Mouse (Mus musculus) frontal cortex, adult (tissue): ENCODE measurements around the gene Gpr142.

Experiments used
- ATAC-seq: cut with Nextera tagmentation; 2 replicates; pipeline ENCODE4 v1.9.2; 2017; ENCODE audit warnings: mild to moderate bottlenecking, moderate library complexity, mixed read lengths; ENCODE audit not compliant: low TSS enrichment

The Gpr142 gene

DNA sequence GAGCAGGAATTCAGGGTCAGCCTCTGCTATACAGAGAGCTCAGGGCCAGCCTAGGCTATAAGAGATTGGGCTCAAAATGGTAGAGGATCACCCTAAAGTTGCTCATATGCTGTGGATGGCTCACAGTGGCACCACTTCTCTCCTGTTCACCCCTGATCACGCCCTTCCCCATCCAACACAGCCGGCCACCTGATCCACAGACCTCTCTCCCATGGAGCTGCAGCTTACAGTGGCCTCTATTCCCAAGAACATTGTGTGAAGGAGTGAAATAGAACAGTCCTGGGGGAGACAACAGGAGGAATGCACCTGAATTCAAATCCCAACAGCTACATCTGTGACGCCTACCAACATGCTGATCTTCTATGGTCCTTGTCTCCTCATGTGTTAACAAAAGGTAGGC lies at the start of gene Gpr142:
Gene Gpr142 (plus strand): TSS at position 301 of the 400 bp plus-strand sequence.
- no peak for ATAC-seq

DNA sequence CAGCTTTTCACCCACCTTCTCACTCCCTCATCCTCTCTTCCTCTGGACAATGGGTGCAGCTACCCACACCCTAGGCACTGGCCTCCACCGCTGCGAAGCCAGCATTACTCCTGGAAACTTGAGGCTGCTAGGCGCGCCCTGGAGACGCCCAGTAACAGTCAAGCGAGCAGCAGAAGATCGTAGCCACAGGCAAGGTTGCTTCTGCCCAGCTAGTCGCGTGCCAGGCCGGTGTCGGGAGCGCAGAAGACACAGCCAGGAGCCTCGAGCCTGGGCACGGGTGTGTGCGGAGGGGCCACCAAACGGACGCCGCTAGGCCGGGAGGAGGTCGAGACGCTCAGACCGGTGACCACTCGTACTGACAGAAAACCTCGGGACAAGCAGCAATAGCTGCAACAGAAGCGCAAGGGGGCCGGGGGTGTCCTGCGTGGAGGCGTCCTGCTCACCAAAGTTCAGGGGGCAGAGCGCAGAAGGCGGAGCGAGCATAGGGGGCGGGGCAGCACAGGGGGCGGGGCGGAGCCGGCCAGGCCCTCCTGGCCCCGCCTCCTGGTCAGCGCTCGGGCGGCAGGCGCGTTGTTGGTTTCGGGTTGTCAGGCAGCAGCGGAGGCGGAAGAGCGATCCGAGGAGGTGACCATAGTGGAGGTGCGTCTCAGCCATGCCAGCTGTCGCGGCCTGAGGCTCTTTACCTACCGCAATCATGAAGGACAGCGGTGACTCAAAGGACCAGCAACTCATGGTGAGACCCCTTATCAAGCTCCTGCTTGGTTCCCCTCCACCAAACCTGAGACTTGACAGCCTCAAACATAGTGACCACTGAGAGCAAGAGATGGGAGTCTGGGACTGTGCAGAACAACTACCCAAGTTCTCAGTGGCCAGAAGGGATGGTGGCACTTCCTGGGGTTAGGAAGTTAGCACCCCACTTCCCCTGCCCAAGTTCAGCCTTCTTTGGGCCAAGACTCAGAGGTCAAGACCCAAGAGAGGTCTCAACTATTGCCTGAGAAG lies 33.6 kb upstream of the Gpr142 start, which contains the start of gene Kif19a:
Gene Kif19a (plus strand): TSS at position 569 of the 999 bp plus-strand sequence.
- peak; percentile 62 for ATAC-seq

DNA sequence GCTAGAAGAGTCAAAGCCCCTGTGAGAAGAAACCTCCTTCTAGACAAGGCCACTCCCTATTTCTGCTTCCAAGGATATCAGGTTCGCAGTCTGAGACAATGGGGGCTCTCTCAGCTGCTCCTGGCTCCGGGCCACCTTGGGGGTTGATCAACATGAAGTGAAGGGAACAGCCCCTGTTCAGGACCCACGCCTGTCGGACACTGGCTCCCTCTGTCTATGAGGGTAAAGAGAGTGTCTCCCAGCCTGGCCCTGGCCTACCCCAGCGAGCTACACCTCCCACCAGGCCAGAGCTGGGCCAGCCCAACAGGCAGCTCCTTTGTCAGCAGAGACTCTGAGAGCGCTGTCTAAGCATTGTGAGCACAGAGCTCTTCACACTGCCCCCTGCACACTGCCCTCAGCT lies 28.8 kb upstream of the Gpr142 start:
- no peak for ATAC-seq

DNA sequence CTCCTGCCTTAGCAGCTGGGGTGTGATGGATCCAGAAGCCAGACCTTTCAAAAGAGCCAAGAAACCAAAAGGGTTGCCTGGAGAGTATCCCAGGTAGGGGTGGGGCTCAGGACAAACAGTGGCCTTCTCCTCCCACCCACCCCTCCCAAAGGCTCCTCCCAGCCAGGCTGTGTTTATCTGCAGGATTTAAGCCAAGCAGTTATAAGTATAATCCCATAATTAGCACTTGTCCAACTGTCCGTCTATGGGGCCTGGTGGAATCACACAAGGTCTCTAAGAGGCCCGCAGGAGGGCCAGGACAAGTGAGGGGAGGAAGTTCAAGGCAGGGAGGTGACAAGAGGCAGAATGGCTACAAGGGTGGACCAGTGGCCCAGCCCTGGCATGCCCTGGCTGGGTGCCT lies 26.8 kb upstream of the Gpr142 start:
- ATAC-seq, result no peak

DNA sequence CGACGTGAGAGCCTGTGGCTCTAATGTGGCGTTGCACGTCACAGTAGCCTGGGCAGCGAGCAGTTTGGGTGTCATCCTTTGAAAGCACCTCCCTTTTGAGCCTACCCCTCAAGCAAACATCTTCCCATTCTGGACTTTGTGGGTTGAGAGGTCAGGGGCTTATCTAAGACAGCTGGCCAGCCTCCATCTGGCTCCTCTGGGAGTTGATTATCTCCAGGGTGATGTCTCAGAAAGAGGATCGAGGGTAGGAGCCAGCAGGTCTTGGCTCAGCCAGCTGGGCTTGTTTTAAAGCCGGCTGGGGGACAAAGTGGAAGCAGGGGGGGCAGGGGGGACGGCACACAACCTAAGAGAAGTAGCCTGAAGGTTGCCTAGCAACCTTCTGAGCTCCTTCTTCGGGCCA lies 18.6 kb upstream of the Gpr142 start:
- ATAC-seq, result no peak

DNA sequence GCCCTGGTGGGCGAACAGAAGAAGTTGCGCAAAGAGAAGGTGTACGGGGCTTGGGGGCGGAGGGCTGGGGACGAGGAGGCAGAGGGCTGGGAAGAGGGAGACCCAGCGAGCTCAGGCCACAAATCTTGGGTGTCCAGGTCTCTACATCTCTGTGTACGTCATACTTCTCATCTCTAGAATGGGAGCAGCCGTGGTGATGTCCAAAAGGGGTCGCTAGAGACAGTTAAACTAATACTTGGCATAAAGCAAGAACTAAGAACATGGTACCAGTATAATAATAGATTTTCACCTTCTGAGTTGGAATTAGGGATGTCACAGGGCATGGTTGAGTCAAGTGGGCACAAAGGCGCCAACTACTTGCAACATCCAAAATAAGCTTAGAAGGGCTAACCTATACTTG lies 12.8 kb upstream of the Gpr142 start:
- ATAC-seq, result no peak

DNA sequence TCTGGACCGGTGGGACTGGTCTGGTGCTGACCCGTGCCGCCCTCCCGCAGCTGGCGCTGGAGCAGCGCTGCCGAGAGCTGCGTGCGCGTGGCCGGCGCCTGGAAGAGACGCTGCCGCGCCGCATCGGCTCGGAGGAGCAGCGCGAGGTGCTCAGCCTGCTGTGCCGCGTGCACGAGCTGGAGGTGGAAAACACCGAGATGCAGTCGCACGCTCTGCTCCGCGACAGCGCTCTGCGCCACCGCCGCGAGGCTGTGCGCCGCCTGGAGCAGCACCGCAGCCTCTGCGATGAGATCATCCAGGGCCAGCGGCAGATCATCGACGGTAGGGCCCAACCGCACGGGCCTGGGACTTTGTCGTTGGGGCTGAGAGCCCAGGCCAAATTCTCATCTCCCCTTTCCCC lies 12.4 kb upstream of the Gpr142 start:
- peak; percentile 87 for ATAC-seq

DNA sequence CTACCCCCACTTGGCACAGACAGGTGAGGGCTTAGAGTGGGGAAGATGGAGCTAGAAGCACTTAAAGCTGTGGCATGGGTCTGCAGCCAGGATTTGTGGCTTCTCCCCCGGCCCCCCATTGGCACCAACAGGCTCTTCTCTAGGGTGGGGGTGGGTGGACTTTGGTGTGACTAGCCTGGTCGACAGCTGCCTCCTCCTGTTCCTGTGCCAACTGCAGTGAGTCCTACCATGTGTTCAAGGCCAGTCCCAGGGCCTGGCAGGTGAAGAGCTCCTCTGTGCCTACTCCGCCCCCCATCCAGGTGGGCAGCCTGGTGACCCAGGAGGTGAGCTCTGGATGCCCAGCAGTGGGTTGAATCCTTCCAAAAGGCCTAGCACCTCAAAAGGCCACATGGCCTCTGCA lies 11.1 kb upstream of the Gpr142 start:
- ATAC-seq, result no peak

DNA sequence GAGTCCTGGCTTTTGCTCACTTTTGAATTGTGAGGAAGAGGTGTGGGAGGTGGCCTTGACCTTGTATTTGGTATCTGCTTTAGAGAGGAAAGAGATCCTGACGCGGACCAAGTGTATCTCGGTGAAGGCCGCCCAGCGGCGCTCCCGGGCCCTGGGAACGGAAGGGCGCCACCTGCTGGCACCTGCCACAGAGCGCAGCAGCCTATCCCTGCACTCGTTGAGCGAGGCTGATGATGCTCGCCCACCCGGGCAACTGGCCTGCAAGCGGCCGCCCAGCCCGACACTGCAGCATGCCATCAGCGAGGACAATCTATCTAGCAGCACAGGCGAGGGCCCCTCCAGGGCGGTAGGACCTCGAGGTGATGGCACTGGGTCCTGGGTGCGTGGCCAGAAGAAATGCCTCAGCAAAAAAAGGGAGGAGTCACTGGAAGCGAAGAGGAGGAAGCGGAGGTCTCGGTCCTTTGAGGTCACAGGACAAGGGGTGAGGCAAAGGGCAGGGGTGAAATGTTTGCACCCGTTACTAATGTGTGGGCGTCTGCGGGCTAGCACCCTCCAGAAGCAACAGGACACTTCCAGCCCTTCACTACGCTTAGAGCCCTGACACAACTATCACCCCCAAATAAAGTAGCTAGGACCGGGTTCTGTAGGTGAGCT lies 9.5 kb upstream of the Gpr142 start:
- peak; percentile 55 for ATAC-seq

DNA sequence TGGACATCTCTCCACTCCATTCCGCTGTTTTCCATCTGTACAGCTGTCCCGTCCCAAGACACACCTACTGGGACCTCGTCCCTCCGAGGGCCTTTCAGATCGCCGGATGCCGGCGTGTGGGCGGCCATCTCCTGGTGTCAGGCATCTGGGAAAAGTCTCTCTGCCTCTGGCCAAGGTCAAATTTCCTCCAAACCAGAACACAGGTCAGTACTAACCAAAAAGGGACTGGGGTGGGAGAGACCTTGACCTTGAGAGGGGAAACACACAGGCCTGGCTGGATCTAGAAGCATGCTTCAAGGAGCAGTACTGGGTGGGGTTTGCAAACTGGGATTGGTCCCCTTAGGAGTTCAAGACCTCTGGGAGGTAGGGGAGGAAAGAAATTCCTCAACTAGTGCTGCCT lies 9.0 kb upstream of the Gpr142 start:
- no peak for ATAC-seq

DNA sequence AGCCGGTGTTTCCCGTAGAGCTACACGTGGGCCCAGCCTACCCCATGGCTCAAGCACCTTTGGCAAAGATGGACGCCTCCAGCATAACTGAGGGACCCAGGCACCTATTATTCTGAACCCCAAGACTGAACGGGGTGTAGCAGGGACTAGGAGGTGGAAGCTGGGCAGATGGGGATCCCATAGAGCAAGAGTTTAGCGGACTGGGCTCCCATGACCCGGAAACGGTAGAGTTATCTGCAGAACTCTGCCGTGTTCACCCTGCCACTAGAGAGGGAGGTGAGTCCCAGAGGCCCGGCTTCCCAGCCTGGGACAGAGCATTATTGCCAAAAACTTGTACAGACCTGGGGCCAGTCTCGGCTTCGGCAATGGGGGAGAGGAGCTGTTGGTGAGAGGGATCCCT lies 8.6 kb upstream of the Gpr142 start:
- ATAC-seq, result no peak

DNA sequence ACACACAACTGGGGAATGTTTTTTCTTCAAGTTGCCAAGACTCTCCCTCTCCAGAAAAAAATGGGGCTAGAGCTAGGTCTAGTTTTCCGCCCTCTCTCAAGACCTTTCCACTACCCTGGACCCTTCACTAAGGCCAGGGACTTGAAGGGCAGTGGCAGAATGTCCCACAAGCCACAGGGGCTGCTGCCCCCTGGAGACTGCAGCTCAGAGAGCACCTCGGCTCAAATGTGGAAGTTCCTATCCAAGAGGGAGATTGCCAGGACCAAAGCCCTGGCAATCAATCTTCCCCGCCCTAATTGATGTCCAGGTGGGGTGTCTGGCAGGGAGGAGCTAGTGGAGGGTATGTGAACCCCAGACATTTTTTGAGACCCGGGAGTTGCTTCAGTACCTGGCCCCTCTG lies 7.9 kb upstream of the Gpr142 start:
- no peak for ATAC-seq

DNA sequence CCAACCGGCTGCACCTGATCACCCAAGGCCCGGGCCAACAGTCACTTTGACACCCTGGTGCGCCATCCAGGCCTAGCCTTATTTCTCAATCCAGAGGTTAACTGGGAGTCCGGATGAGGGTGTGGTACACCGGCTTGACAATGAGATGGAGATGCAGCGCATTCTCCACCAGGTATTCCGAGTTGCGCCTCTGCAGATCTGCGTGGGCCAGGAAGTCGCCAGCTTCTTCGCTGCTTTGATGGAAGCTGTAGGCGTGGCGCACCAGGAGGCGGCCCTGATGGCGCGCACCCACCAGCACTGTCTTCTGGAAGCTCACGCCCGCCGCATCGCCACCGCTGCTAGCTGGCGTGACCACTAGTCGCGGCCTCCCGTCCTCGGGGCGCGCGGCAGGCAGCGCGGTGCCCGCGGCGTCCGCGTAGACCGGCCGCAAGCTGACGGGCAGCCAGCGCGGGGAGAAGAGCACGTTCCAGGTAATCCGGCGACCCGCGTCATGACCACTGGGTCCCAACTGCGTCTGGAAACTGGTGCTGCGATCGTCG lies 7.3 kb upstream of the Gpr142 start:
- no peak for ATAC-seq

DNA sequence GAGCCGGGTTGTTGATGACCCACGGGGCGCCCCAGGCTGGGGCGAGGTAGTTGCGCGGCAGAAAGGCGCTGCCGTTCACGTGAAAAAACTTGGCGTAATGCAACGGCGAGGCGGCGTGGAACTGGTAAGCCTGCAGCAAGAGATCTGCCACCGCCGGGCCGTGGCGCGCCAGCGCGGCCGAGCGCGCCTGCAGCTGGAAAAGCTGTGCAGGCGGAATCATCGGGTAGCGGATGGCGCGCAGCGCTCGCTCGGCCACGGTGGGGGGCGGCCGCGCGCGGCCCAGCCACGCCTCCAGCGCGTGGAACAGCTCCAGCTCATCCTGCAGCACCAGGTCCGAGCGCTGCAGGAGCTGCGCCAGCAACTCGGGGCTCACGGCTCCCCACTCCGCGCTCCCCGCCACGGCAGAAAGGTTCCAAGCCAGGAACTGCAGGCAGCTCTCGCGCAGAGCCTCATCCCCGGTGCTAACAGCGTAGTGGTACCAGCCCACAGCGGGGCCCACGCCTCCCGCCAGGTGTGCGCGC lies 6.8 kb upstream of the Gpr142 start:
- peak; percentile 28; the same call in 1 of the 2 replicates for ATAC-seq

DNA sequence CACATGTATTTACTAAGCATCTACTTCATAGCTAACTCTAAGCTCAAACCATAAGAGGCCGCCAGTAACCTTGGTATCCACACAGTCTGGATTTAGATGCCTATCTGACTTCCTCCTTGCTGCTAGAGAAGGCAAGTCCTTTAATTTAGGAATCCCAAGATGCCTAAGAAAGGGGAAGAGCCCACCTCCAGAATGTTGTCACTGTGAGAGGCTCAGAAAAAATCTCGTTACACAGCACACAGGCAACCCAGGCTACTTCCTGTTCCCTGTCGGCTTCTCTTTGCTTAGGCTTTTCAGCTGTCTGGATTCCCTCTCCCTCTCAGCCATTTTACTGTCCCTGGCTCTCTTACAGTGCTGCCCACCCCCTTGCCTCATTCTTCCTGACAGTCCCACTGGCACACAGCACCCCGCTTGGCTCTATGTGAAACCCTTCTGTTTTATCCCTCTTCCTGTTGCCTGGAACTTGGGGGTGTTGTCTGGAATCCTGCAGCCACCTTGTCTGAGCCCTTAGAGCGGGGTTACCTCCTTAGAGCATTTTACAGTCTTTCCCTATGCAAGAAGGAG lies 5.7 kb upstream of the Gpr142 start:
- no peak for ATAC-seq

DNA sequence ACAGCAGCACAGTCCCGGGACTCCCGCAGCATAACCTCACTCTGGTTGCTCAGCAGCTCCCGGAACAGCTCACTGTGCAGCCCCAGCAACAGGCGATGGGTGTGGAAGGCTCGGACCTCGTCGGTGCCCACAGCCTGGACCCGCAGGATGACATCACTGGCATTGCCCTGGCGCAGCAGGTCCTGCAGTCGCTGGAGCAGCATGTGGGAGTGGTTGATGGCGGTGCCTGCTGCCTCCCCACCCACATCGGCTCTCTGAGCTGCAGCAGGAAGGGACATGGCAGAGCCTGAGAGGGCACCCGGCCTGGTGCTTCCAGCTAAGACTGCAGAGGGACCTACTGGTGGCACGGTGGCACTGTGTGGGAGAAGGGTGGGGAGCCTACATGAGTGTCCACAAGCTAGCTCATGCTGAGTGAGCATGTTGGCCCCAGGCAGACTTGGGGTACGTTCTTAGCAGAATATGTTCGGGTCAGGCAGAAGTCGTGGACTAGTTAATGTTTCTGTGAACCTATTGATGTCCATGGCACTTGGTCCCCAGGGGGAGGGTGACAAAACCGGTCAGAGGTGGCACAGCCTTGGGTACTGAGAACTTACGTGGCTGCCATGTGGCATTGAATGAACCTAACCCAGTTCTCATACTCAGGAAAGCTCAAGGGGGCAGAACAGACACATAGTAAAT lies 4.7 kb upstream of the Gpr142 start:
- ATAC-seq, result no peak

DNA sequence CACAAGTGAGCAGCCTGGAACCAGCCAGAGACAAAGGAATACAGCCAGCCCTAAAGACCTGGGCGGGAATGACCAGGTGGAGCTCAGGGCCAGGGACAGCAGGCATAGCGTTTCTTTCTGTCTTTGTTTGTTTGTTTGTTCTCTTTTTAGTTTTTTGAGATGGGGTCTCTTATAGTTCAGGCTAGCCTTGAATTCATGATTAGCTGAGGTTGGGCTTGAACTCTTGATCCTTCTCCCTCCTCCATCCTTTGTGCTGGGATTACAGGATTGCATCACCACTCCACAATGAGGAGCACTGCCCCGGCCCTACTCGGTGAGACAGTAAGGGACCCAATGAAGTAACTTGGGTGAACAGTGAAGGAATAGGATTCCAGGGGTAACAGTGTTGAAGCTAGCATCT lies 4.0 kb upstream of the Gpr142 start:
- ATAC-seq, result no peak

DNA sequence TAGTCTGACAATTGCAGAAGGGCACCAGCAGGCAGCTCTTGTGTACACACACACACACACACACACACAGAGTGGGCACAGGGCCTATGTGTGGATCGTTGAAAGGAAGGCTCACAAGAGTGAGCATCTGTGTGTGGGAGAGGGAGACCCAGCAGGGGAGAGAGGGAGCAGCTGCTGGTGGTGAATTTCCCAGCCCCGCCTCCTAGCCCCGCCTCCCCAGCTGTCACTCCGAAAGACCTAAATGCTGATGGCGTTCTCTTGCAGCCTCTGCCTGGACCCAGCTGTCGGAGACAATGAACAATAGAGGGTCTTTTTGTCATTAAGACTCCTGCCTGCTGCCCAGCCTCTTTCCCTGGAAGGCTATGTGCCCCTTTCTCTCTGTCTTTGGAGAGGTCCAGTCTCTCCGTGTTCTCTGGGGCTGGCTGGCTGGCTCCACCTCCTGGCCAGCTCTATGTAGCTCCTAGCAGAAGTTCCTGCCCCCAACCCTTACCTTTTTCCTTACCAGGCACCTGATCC lies 3.4 kb upstream of the Gpr142 start:
- ATAC-seq, result peak; percentile 71

DNA sequence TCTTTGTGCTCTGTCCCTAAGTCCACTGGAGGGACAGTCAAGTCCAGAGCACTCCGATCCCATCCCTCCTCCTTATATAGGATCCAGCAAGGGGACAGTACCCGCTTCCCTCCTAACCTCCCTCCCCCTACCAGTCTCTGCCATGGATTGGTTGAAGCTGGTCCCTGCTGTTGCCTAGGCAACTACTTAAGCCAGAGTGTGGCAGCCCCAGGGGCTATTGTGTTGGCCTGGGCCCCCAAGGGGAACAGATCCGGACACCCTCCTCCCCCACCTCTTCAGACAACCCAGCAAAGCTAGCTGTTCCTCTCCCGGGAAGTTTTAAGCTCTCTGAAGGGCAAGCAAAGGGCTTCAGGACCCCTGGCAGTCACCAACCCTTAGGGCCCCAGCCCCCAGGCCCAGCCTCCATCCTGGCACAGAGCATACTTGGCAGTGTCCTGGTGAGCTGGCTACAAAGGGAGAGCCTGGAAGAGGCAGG lies 2.8 kb upstream of the Gpr142 start, which contains the start of gene Btbd17:
Gene Btbd17 (minus strand): TSS at position 98 of the 475 bp plus-strand sequence.
- peak; percentile 15; the same call in 1 of the 2 replicates for ATAC-seq

DNA sequence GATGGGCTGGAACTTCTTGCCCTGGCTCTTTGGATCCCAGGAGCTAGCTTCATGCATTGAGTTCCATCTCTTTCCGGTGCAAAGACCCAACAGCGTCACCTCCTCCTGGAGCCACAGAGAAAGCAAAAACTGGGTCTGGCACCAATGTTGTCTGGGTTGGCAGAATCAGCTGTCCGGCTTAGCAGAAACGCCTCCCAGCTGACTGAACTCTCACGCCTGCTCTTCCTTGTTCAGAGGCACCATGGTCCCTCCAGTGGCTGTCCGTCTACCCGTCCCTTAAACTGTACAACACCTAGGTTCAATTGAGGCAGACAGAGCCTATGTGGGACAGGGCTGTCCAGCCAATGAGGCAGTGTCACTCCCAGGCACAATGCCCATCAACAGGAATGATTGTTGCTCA lies 1.5 kb upstream of the Gpr142 start:
- no peak for ATAC-seq

DNA sequence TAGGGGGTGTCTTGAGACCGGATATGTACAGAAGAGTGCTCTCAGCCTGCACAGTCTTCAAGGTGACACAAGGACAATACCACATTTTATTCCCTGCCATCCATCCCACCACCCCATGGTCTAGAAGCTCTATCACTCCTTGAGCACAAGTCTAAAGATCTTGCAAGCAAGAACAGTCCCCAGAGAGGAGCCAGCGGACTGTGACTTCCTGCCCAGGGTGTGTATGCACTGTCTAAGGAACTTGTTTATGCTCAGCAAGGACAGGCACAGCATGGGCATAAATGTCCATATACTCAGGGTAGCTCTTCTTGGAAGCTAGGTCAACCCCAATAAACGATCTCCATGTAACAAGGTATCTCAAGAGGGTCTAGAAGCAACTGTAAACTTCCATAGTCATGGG lies 743 bp upstream of the Gpr142 start:
- ATAC-seq, result no peak
